Mouse (Mus musculus): ENCODE measurements around the gene Emp2.
"Not testable (repeated sequence)": the region's sequence is repeated elsewhere in the genome, so short reads cannot be mapped to it uniquely, and the experiment has no call there.

Gene Emp2

GRCm38 (mm10) chr16:10317197-10317544, 3.4 kb upstream of the Emp2 start:
- DNase-seq (ENCODE audit: low spot score in 2 of 2): no peak

- DNase-seq (ENCODE audit: low spot score in 2 of 2): no peak
Observed at GRCm38 (mm10) chr16:10316493-10317196, 2.9 kb upstream of the Emp2 start.

- DNase-seq (ENCODE audit: low spot score in 2 of 2): peak in 1 of 2 experiments; percentile 31
Observed at GRCm38 (mm10) chr16:10313226-10313625, 542 bp downstream of the Emp2 start.

DNA sequence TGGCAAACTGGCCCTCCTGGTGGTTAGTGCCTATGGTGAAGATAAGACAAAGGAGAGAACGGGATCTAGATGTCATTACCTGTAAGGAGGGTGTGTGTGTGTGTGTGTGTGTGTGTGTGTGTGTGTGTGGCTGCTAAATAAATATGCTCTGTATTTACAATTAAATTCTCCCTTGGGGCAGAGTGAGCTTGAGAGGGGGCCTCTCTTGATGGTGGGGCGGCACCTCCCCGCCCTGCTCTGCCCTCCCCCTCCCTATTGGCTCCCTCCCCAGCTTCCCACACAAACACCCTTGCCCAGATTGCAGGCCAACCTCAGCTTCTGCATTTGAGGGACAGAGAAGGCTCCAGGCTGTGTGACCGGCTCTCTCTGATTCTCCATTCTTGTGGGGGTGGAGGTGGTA, 1.8 kb downstream of the Emp2 start:
- DNase-seq (ENCODE audit: low spot score in 2 of 2): no peak

- no peak for DNase-seq (ENCODE audit: low spot score in 2 of 2)
Observed at GRCm38 (mm10) chr16:10311086-10311485, 2.7 kb downstream of the Emp2 start.

GRCm38 (mm10) chr16:10310507-10310906, 3.3 kb downstream of the Emp2 start:
- no peak for DNase-seq (ENCODE audit: low spot score in 2 of 2)

DNA sequence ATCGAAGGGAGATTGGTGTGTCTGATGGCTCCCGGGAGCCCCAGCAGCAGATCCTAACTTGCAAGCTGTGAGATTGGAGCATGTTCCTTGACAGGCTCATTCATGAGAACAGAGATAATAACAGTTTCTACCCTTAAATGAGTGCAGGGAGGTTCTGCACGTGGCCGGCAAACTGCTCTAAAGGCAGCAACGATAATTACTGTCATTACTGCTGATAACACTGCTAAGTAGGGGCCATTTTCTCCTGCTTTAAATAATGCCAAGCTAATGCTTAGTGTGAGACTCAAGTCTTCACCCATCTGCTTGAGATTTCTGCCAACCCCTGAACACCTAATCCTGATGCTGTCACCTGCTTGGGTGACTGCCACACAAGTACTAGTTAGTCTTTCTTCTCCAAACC, 6.4 kb downstream of the Emp2 start:
- no peak for DNase-seq (ENCODE audit: low spot score in 2 of 2)

DNA sequence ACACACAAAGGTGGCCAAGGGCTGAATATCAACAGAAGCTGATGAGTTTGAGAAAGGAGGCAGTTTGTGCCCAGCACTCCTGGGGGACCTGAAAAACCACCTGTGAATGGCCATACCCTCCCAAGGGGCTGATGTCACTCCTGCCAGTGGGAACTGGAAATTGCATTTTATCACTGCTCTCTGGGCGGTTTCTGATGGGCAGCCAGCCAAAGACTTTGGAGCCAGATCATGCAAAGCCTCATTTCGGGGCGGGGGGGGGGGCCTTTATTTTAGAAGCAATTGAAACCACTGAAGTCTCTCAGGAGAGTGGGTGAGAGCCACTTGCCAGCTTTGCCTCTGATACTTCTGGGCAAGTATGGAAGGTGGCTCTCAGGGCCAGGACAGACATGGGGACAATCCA, 7.7 kb downstream of the Emp2 start:
- DNase-seq (ENCODE audit: low spot score in 2 of 2): peak in 1 of 2 experiments; percentile 41

DNA sequence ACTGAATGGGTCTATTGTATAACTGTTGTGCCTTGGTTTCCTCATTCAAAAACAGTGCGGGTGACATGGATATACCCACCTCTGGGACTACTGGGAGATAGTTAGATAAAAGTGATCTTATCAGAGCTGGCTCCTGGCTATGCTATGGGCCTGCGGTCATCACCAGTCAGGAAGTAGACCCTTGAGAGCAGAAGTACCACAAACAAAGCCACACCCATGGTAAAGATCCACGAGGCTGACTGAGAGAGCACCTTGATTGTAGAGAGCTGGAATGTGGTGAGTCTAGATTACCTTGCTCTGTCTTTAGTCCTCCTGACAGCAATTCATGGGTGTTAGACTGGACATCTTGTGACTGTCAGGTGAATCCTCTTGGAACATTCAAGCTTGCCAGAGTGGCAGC, 12.4 kb downstream of the Emp2 start:
- no peak for DNase-seq (ENCODE audit: low spot score in 2 of 2)

GRCm38 (mm10) chr16:10300231-10301186, 13.3 kb downstream of the Emp2 start:
- no peak for DNase-seq (ENCODE audit: low spot score in 2 of 2)

GRCm38 (mm10) chr16:10299637-10300036, 14.1 kb downstream of the Emp2 start:
- no peak for DNase-seq (ENCODE audit: low spot score in 2 of 2)

DNA sequence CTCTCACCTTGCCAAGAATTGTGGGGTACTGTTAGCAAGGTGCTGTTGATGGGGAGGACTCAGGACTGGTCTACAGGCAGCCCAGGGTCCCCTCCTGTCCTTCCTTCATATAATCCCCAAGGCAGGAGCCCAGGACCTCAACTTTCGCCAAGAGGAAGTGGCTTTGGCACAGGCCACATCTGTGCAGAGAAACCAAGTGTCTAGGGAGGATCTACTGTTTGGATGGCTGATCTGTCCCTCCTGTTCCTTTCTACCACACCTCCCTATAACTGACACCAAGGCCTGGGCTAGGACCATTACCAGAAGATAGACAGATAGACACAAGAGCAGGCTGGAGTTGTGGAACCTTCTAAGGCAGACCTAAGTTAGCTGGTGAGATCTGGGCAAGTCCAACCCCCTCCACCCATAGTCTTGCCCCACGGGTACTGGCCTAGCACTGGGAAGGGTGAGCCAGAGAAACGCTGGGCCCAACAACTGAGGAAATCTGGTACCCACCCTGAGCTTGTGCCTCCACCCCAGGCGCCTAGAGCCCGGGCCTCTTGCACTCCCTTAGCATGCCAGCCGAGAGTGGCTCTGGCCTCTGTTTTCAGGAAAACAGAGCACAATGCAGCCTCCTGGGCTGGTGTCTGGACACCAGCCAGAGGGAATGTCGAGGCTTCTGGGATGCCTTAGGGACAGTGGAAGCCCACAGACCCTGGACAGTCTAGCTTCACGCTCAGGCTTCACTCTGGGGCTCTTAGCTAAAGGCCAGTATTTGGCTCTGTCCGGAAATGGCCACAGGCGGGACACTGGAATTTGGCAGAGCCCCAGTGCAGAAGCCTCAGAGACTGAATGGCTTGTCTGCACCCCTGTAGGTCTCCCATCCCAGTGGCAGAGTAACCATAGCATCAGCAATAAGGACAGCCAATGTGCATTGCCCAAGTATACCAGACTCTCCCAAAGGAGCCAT, 15.8 kb downstream of the Emp2 start:
- DNase-seq (ENCODE audit: low spot score in 2 of 2): no peak

- no peak for DNase-seq (ENCODE audit: low spot score in 2 of 2)
Observed at GRCm38 (mm10) chr16:10288115-10288514, 25.7 kb downstream of the Emp2 start.

DNA sequence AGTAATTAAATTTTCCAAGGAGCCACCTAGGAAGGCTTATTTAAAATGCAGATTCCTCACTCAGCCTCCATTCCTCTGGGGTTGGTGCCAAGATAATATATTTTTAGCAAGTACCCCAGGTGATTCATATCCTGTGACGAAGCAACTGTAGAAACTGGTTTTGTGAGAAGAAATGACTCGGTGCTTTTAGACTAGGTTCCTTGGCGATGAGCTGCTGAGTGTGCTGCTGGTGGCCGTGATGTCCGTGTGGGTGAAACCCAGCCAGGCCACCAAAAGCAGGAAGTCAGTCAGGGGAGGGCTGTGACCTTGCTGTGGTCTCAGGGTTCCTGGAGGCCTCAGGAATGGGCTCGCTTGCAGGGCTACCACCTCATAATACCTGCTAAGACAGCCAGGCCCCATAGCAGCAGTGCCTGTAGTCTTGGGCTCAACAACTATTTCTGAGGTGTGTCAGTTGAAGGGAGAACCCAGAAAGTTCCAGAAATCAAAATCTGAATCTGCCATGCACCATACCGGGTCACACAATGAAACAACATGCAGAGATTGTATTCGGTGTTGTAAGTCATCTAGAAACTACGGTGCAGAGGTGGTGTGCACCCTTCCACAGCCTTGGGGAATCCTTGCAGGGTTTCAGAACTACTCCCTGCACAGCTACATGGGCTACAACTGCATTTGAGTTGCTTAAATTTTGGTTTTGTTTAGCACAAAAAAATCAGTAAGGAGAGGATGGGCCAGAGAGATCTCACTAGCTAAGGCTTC, 27.1 kb downstream of the Emp2 start:
- DNase-seq (ENCODE audit: low spot score in 2 of 2): peak in 1 of 2 experiments; percentile 31

GRCm38 (mm10) chr16:10281890-10282289, 31.9 kb downstream of the Emp2 start:
- no peak for DNase-seq (ENCODE audit: low spot score in 2 of 2)

GRCm38 (mm10) chr16:10280286-10280951, 33.3 kb downstream of the Emp2 start:
- DNase-seq (ENCODE audit: low spot score in 2 of 2): peak; percentile 67 to 74

- DNase-seq (ENCODE audit: low spot score in 2 of 2): not testable (repeated sequence)
Observed at GRCm38 (mm10) chr16:10276778-10277177, 37.0 kb downstream of the Emp2 start.

DNA sequence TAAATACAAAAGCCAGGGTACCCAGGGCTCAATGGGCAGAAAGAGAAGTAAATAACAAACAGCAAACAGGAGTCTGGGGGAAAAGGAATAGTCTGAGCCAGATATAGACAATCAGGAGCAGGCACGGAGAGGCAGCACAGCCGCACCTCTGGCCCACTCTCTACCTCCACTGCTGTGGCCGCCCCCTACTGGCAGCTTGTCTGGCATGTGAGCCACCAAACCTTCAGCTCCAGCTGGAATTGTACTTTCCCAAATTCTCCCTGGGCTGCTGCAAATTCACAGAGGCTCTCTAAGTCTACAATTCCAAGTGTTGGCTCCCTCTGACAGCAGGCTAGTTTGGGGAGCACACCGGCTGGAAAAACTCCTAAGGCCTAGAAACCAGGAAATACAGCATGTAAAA, 39.3 kb downstream of the Emp2 start:
- no peak for DNase-seq (ENCODE audit: low spot score in 2 of 2)

- DNase-seq (ENCODE audit: low spot score in 2 of 2): peak; percentile 13 to 33
Observed at GRCm38 (mm10) chr16:10272256-10272655, 41.5 kb downstream of the Emp2 start.

GRCm38 (mm10) chr16:10253993-10254392, 59.8 kb downstream of the Emp2 start:
- DNase-seq (ENCODE audit: low spot score in 2 of 2): no peak

Data from urinary bladder, adult 18-20 months (tissue).